Mouse (Mus musculus) small intestine, adult 2 months (tissue): Measurements from ENCODE around the gene Snx8.

Experiments used
- CTCF ChIP-seq: fragments of 200-500 bp; IDR thresholded peaks from 2 replicates; pipeline ENCODE4 v1.5.1; 2012; ENCODE audit warnings: low read depth, mild to moderate bottlenecking, control low read depth, inconsistent platforms, low read length, moderate library complexity, mixed read lengths; ENCODE audit not compliant: insufficient replicate concordance, insufficient read length; ENCODE audit errors: extremely low read depth
- POLR2A ChIP-seq: fragments of 200-500 bp; IDR thresholded peaks from 2 replicates; pipeline ENCODE4 v1.6.1; 2012; ENCODE audit warnings: low read depth, mild to moderate bottlenecking, control low read depth, inconsistent platforms, low read length, moderate library complexity

DNA sequence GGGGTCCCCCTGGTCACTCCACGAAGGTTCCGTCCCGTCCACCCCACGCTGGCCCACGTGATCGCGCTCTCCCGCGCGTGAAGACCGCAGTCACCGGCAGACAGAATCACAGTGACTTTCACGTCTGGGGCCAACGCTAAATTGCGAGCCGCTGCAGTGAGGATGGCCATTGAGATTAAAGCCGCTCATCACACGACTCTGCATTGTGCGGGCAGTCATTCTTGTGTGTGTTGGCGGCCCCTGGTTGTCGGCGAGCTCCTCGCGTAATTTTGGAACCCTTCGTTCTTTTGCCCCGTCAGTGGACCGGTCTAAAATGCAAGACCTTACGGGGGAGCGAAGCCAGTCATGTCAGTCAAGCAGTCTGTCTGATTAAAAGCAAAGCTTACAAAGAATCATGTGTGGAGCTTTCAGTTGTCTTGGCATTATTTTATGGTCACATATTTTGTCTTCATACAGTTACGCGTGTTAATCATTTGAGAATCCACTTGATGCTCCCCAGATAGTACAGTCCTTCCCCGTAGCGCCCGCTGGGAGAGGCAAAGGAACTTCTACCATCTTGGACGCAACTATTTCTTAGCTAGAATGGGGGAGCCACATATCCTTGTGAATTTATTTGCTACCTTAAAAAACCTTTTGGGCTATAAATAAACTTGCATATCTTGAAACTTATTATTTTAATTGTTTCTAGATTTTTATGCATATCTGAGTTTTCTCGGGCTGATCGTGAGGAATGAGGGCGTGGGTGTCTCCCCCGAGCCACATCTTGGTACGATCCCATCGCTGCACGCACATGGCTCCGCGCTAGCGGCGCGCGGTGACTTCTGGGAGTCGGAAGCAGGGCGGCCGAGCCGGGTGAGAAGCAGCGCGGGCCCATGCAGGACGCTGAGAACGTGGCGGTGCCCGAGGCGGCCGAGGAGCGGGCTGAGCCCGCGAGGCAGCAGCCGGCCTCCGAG lies 29.7 kb upstream of the Snx8 start, which contains the start of gene Eif3b:
- TF ChIP-seq CTCF (no peak), POLR2A (peak; percentile 59)
